ENCODE assay signal across 7 mouse cellular contexts in the genomic region with DNA sequence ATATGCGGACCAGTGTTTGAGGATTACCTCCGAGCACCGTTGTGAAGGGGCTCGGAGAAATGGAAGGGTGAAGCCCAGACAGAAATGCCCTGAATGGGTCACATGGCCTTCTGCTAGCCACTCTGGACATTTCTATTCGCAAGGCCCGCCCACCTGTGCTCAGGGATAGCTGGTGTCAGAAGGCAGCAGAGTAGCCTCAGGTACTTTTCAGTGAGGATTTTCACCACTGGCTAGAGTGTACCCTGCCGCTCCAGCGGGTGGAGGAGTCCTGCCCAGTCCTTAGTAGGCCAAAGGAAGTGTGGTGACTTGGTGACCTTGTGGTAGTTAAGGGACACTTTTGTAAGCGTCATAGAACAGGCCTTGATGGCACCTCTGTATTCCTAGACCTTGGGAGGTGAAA.
"Had no signal": no experiment of that assay in that cellular context is flagged by ENCODE, and none has a peak within 500 bp of the region (broad histone marks: within the 10 kb centered on the region; RNA-seq: fewer than 3 reads in every experiment).

No protein-coding gene starts in this region.

- H3K9ac ChIP-seq: limb, embryonic 12.5 days; liver, embryonic 12.5 days; midbrain, embryonic 13.5 days; neural tube, embryonic 15.5 days had no signal

- H3K4me3 ChIP-seq: layer of hippocampus, adult 2 months; limb, embryonic 12.5 days; liver, embryonic 12.5 days; midbrain, embryonic 13.5 days; neural tube, embryonic 15.5 days had no signal

- DNase-seq: right cerebral cortex, adult 18-20 months had no signal

- ATAC-seq: inflammation-experienced regulatory T-cells, adult 6 months; liver, embryonic 12.5 days; midbrain, embryonic 13.5 days had no signal

- H3K27me3 ChIP-seq: limb, embryonic 12.5 days; liver, embryonic 12.5 days; midbrain, embryonic 13.5 days; neural tube, embryonic 15.5 days had no signal

- H3K27ac ChIP-seq: layer of hippocampus, adult 2 months; limb, embryonic 12.5 days; liver, embryonic 12.5 days; midbrain, embryonic 13.5 days; neural tube, embryonic 15.5 days had no signal

- H3K9me3 ChIP-seq: limb, embryonic 12.5 days; liver, embryonic 12.5 days; midbrain, embryonic 13.5 days; neural tube, embryonic 15.5 days had no signal

- H3K4me2 ChIP-seq: limb, embryonic 12.5 days; liver, embryonic 12.5 days; midbrain, embryonic 13.5 days; neural tube, embryonic 15.5 days had no signal
